Mouse (Mus musculus): ENCODE measurements around the gene Degs1. TPM values are rescaled to one million over a fixed set of nuclear protein-coding genes. Genes with fewer than 3 reads are reported as not detected.
"Not testable (repeated sequence)": the region's sequence is repeated elsewhere in the genome, so short reads cannot be mapped to it uniquely, and the experiment has no call there.

Gene Degs1
- polyA plus RNA-seq, 1 experiment from 2014 or later = 111 TPM

- Histone ChIP-seq H3K4me2 (replicated peaks) (no peak overlapping the region), H3K4me1 (no peaks in the 10 kb centered on the region), H3K27me3 (no peaks in the 10 kb centered on the region), H3K27ac (no peak overlapping the region), H3K9me3 (no peaks in the 10 kb centered on the region), H3K36me3 (no peaks in the 10 kb centered on the region), H3K9ac (no peak overlapping the region), H3K4me3 (no peak overlapping the region)
- 86% methylated on average over 3 of the region's 3 CpGs for WGBS
- no peak for ATAC-seq (ENCODE audit: low FRiP score, low read depth)
These were observed 14.6 kb upstream of the Degs1 start for GRCm38 (mm10) chr1:182297246-182297645.

GRCm38 (mm10) chr1:182296816-182297215, 14.2 kb upstream of the Degs1 start:
- 85% methylated on average over 6 of the region's 6 CpGs for WGBS
- Histone ChIP-seq H3K27ac (no peak overlapping the region), H3K9ac (no peak overlapping the region), H3K9me3 (no peaks in the 10 kb centered on the region), H3K27me3 (no peaks in the 10 kb centered on the region), H3K4me2 (replicated peaks) (no peak overlapping the region), H3K4me1 (no peaks in the 10 kb centered on the region), H3K36me3 (no peaks in the 10 kb centered on the region), H3K4me3 (no peak overlapping the region)
- no peak for ATAC-seq (ENCODE audit: low FRiP score, low read depth)

GRCm38 (mm10) chr1:182296141-182296540, 13.5 kb upstream of the Degs1 start:
- no peaks in the 10 kb centered on the region for H3K9me3 ChIP-seq
- no peak overlapping the region for H3K4me2 ChIP-seq (replicated peaks)
- no peak overlapping the region for H3K27ac ChIP-seq
- H3K4me1 ChIP-seq = no peaks in the 10 kb centered on the region
- no peak overlapping the region for H3K9ac ChIP-seq
- no peaks in the 10 kb centered on the region for H3K27me3 ChIP-seq
- 86% methylated on average over 6 of the region's 6 CpGs for whole genome bisulfite sequencing
- no peak overlapping the region for H3K4me3 ChIP-seq
- no peaks in the 10 kb centered on the region for H3K36me3 ChIP-seq
- no peak for ATAC-seq (ENCODE audit: low FRiP score, low read depth)

GRCm38 (mm10) chr1:182292291-182292690, 9.7 kb upstream of the Degs1 start:
- Histone ChIP-seq H3K9ac (no peak overlapping the region), H3K4me1 (no peaks in the 10 kb centered on the region), H3K9me3 (no peaks in the 10 kb centered on the region), H3K27ac (no peak overlapping the region), H3K4me3 (no peak overlapping the region), H3K4me2 (replicated peaks) (no peak overlapping the region), H3K36me3 (no peaks in the 10 kb centered on the region), H3K27me3 (no peaks in the 10 kb centered on the region)
- 86% methylated on average over 4 of the region's 4 CpGs for WGBS
- no peak for ATAC-seq (ENCODE audit: low FRiP score, low read depth)

- not testable (repeated sequence) for H3K4me1 ChIP-seq; H3K9ac ChIP-seq; H3K4me2 ChIP-seq (replicated peaks); H3K27me3 ChIP-seq; H3K36me3 ChIP-seq; H3K9me3 ChIP-seq; H3K27ac ChIP-seq; ATAC-seq (ENCODE audit: low FRiP score, low read depth); H3K4me3 ChIP-seq
- WGBS = 88% methylated on average over 3 of the region's 3 CpGs
These were observed 8.1 kb upstream of the Degs1 start for GRCm38 (mm10) chr1:182290741-182291140.

GRCm38 (mm10) chr1:182289781-182290180, 7.2 kb upstream of the Degs1 start:
- H3K4me1 ChIP-seq = no peaks in the 10 kb centered on the region
- no peak overlapping the region for H3K27ac ChIP-seq
- H3K27me3 ChIP-seq = no peaks in the 10 kb centered on the region
- no peak overlapping the region for H3K9ac ChIP-seq
- H3K36me3 ChIP-seq = no peaks in the 10 kb centered on the region
- H3K4me3 ChIP-seq = no peak overlapping the region
- ATAC-seq (ENCODE audit: low FRiP score, low read depth) = no peak
- no peaks in the 10 kb centered on the region for H3K9me3 ChIP-seq
- WGBS = 73% methylated on average over 2 of the region's 2 CpGs
- H3K4me2 ChIP-seq (replicated peaks) = no peak overlapping the region

- Histone ChIP-seq H3K4me1 (no peaks in the 10 kb centered on the region), H3K27me3 (no peaks in the 10 kb centered on the region), H3K9ac (no peak overlapping the region), H3K9me3 (no peaks in the 10 kb centered on the region), H3K27ac (no peak overlapping the region), H3K4me3 (no peak overlapping the region), H3K4me2 (replicated peaks) (no peak overlapping the region), H3K36me3 (no peaks in the 10 kb centered on the region)
- 81% methylated on average over 2 of the region's 2 CpGs for WGBS
- no peak for ATAC-seq (ENCODE audit: low FRiP score, low read depth)
These were observed 6.0 kb upstream of the Degs1 start for GRCm38 (mm10) chr1:182288601-182289000.

GRCm38 (mm10) chr1:182287781-182288180, 5.2 kb upstream of the Degs1 start:
- no peak overlapping the region for H3K27ac ChIP-seq
- H3K4me3 ChIP-seq = no peak overlapping the region
- H3K9me3 ChIP-seq = no peaks in the 10 kb centered on the region
- H3K4me1 ChIP-seq = peaks cover 6% of the 10 kb centered on the region
- H3K9ac ChIP-seq = no peak overlapping the region
- no peaks in the 10 kb centered on the region for H3K36me3 ChIP-seq
- H3K27me3 ChIP-seq = no peaks in the 10 kb centered on the region
- no peak overlapping the region for H3K4me2 ChIP-seq (replicated peaks)
- WGBS = 69% methylated on average over 7 of the region's 7 CpGs
- ATAC-seq (ENCODE audit: low FRiP score, low read depth) = no peak

- Histone ChIP-seq H3K4me3 (no peak overlapping the region), H3K27me3 (no peaks in the 10 kb centered on the region), H3K36me3 (no peaks in the 10 kb centered on the region), H3K4me1 (peaks cover 26% of the 10 kb centered on the region), H3K9ac (no peak overlapping the region), H3K27ac (no peak overlapping the region), H3K4me2 (replicated peaks) (no peak overlapping the region), H3K9me3 (no peaks in the 10 kb centered on the region)
- no peak for ATAC-seq (ENCODE audit: low FRiP score, low read depth)
- 91% methylated on average over 2 of the region's 2 CpGs for WGBS
These were observed 2.2 kb upstream of the Degs1 start for GRCm38 (mm10) chr1:182284795-182285194.

GRCm38 (mm10) chr1:182283231-182283630, 627 bp upstream of the Degs1 start:
- no peaks in the 10 kb centered on the region for H3K27me3 ChIP-seq
- ATAC-seq (ENCODE audit: low FRiP score, low read depth) = no peak
- WGBS = 47% methylated on average over 7 of the region's 7 CpGs
- no peak overlapping the region for H3K27ac ChIP-seq
- no peaks in the 10 kb centered on the region for H3K9me3 ChIP-seq
- H3K36me3 ChIP-seq = peaks cover 12% of the 10 kb centered on the region
- peak overlapping the region; percentile 79 for H3K4me2 ChIP-seq (replicated peaks)
- peaks cover 26% of the 10 kb centered on the region for H3K4me1 ChIP-seq
- H3K4me3 ChIP-seq = peak overlapping the region; percentile 66
- no peak overlapping the region for H3K9ac ChIP-seq

GRCm38 (mm10) chr1:182281251-182281711, 1.3 kb downstream of the Degs1 start:
- 8% methylated on average over 9 of the region's 9 CpGs for WGBS

GRCm38 (mm10) chr1:182280577-182280976, 2.0 kb downstream of the Degs1 start:
- H3K27ac ChIP-seq = no peak overlapping the region
- H3K4me1 ChIP-seq = peaks cover 26% of the 10 kb centered on the region
- no peaks in the 10 kb centered on the region for H3K27me3 ChIP-seq
- no peak for ATAC-seq (ENCODE audit: low FRiP score, low read depth)
- peak overlapping the region; percentile 66 for H3K4me3 ChIP-seq
- H3K4me2 ChIP-seq (replicated peaks) = peak overlapping the region; percentile 79
- H3K36me3 ChIP-seq = peaks cover 37% of the 10 kb centered on the region
- no peaks in the 10 kb centered on the region for H3K9me3 ChIP-seq
- H3K9ac ChIP-seq = peak overlapping the region; percentile 90; the same call in 1 of the 2 replicates
- 39% methylated on average over 11 of the region's 11 CpGs for WGBS

More at GRCm38 (mm10) chr1:182281251-182281711, 1.3 kb downstream of the Degs1 start:
- Histone ChIP-seq H3K4me2 (replicated peaks) (peak overlapping the region; percentile 79), H3K4me1 (peaks cover 26% of the 10 kb centered on the region), H3K27me3 (no peaks in the 10 kb centered on the region), H3K27ac (no peak overlapping the region), H3K9me3 (no peaks in the 10 kb centered on the region), H3K36me3 (peaks cover 32% of the 10 kb centered on the region), H3K4me3 (peak overlapping the region; percentile 66), H3K9ac (peak overlapping the region; percentile 90)
- ATAC-seq (ENCODE audit: low FRiP score, low read depth) = no peak

GRCm38 (mm10) chr1:182280046-182280445, 2.6 kb downstream of the Degs1 start:
- Histone ChIP-seq H3K9me3 (no peaks in the 10 kb centered on the region), H3K4me1 (peaks cover 26% of the 10 kb centered on the region), H3K27ac (no peak overlapping the region), H3K4me3 (no peak overlapping the region), H3K27me3 (no peaks in the 10 kb centered on the region), H3K9ac (no peak overlapping the region), H3K4me2 (replicated peaks) (peak overlapping the region; percentile 79), H3K36me3 (peaks cover 42% of the 10 kb centered on the region)
- WGBS = 74% methylated on average over 6 of the region's 6 CpGs
- ATAC-seq (ENCODE audit: low FRiP score, low read depth) = no peak
